26 mouse cellular contexts compared by ENCODE assay signal in the genomic region with DNA sequence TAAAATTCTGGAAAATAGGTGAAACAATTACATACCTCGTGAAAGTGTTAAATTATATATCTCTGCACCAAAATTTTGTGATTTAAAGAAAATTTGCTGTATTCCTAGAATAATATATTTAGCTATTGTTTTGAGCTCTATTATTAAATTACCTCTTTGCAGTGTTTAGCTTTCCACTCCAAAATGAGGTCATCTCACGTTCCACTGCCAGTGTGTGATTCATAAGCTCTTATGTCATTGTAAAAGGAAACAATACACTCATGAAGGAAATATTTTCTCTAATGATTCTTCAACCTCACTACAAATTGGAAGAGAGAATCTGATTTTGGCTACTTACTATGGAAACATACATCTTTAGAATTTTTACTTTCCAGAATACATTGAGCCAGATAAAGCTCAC.
DNase-seq lines count a peak whose midpoint lies in the region; ATAC-seq lines count a peak whose summit lies in the region.
"Had no signal": no experiment of that assay in that cellular context is flagged by ENCODE, and none has a peak within 500 bp of the region (broad histone marks: within the 10 kb centered on the region; RNA-seq: fewer than 3 reads in every experiment).

No protein-coding gene starts in this region.

- H3K36me3 ChIP-seq in forebrain, embryonic 14.5 days (ENCODE audit: control insufficient read depth, insufficient read depth, low read length), result no peaks in the 10 kb centered on the region
- no peaks in the 10 kb centered on the region for H3K36me3 ChIP-seq in forebrain, embryonic 16.5 days (ENCODE audit: control insufficient read depth, insufficient read depth)
- no peaks in the 10 kb centered on the region for H3K36me3 ChIP-seq in heart, embryonic 11.5 days (ENCODE audit: control insufficient read depth, insufficient read depth, low read length)
- H3K36me3 ChIP-seq: embryonic facial prominence, embryonic 12.5 days; forebrain, embryonic 12.5 days; G1E; heart, embryonic 10.5 days; heart, embryonic 15.5 days; hindbrain, embryonic 12.5 days had no signal

- no peak overlapping the region for H3K9ac ChIP-seq in forebrain, embryonic 14.5 days (ENCODE audit: low read length)
- no peak overlapping the region for H3K9ac ChIP-seq in forebrain, embryonic 16.5 days (replicated peaks; ENCODE audit: low read depth, low read length)
- no peak overlapping the region for H3K9ac ChIP-seq in heart, embryonic 11.5 days (ENCODE audit: low read depth, low read length)
- H3K9ac ChIP-seq: embryonic facial prominence, embryonic 12.5 days; forebrain, embryonic 12.5 days; heart, embryonic 15.5 days; hindbrain, embryonic 12.5 days had no signal

- intact Hi-C loops in heart, postnatal 10 days (cut with DNase I), result no loop called here

- no peak overlapping the region for H3K4me3 ChIP-seq in forebrain, embryonic 14.5 days (ENCODE audit: low read depth, low read length)
- H3K4me3 ChIP-seq in forebrain, embryonic 16.5 days (replicated peaks; ENCODE audit: low read length), result no peak overlapping the region
- H3K4me3 ChIP-seq in heart, embryonic 11.5 days (ENCODE audit: low read depth, low read length), result no peak overlapping the region
- H3K4me3 ChIP-seq: embryonic facial prominence, embryonic 12.5 days; forebrain, embryonic 12.5 days; heart, embryonic 10.5 days; heart, embryonic 15.5 days; hindbrain, embryonic 12.5 days had no signal

- no peaks in the 10 kb centered on the region for H3K4me1 ChIP-seq in forebrain, embryonic 14.5 days (ENCODE audit: control insufficient read depth, insufficient read depth, low read length)
- no peaks in the 10 kb centered on the region for H3K4me1 ChIP-seq in forebrain, embryonic 16.5 days (replicated peaks; ENCODE audit: control insufficient read depth, insufficient read depth, low read length)
- no peaks in the 10 kb centered on the region for H3K4me1 ChIP-seq in heart, embryonic 11.5 days (ENCODE audit: control insufficient read depth, insufficient read depth, low read length)
- H3K4me1 ChIP-seq: embryonic facial prominence, embryonic 12.5 days; forebrain, embryonic 12.5 days; heart, embryonic 10.5 days; heart, embryonic 15.5 days; hindbrain, embryonic 12.5 days had no signal

- no peak overlapping the region for H3K4me2 ChIP-seq in forebrain, embryonic 14.5 days (ENCODE audit: low read length)
- no peak overlapping the region for H3K4me2 ChIP-seq in forebrain, embryonic 16.5 days (ENCODE audit: low read length)
- H3K4me2 ChIP-seq in heart, embryonic 11.5 days, result no peak overlapping the region
- H3K4me2 ChIP-seq: embryonic facial prominence, embryonic 12.5 days; forebrain, embryonic 12.5 days; heart, embryonic 15.5 days; hindbrain, embryonic 12.5 days had no signal

- WGBS in forebrain, embryonic 14.5 days, result 46% methylated on average over 2 of the region's 2 CpGs
- WGBS in forebrain, embryonic 16.5 days, result 46% methylated on average over 2 of the region's 2 CpGs
- 72% methylated on average over 2 of the region's 2 CpGs for WGBS in heart, embryonic 11.5 days (ENCODE audit: insufficient replicate concordance)

- H3K27ac ChIP-seq in forebrain, embryonic 14.5 days (ENCODE audit: low read depth, low read length), result no peak overlapping the region
- no peak overlapping the region for H3K27ac ChIP-seq in forebrain, embryonic 16.5 days (ENCODE audit: low read length)
- no peak overlapping the region for H3K27ac ChIP-seq in heart, embryonic 11.5 days (ENCODE audit: low read depth, low read length)
- H3K27ac ChIP-seq: embryonic facial prominence, embryonic 12.5 days; forebrain, embryonic 12.5 days; heart, embryonic 10.5 days; heart, embryonic 15.5 days; hindbrain, embryonic 12.5 days had no signal

- H3K9me3 ChIP-seq in forebrain, embryonic 14.5 days (replicated peaks; ENCODE audit: control insufficient read depth, low read length), result no peaks in the 10 kb centered on the region
- no peaks in the 10 kb centered on the region for H3K9me3 ChIP-seq in forebrain, embryonic 16.5 days (ENCODE audit: control insufficient read depth, low read length)
- no peaks in the 10 kb centered on the region for H3K9me3 ChIP-seq in heart, embryonic 11.5 days (replicated peaks; ENCODE audit: control insufficient read depth, low read length)
- H3K9me3 ChIP-seq: embryonic facial prominence, embryonic 12.5 days; forebrain, embryonic 12.5 days; G1E; heart, embryonic 10.5 days; heart, embryonic 15.5 days; hindbrain, embryonic 12.5 days had no signal

- no peak for ATAC-seq in forebrain, embryonic 14.5 days
- no peak for ATAC-seq in forebrain, embryonic 16.5 days
- no peak for ATAC-seq in heart, embryonic 11.5 days (replicated peaks; ENCODE audit: insufficient number of reproducible peaks, low FRiP score, low TSS enrichment)
- ATAC-seq: activated CD4-positive, CD25-positive, alpha-beta regulatory T cell, adult 4 months; CD4-positive, CD25-positive, alpha-beta regulatory T cell, adult 4 months; hindbrain, embryonic 16.5 days; inflammation-experienced regulatory T-cells, adult 6 months; intestine, postnatal 0 days; Patski had no signal

- peak; percentile 5 for DNase-seq in forebrain, embryonic 14.5 days (ENCODE audit: low spot score)
- peak; percentile 31 to 36 for DNase-seq in heart, postnatal 10 days
- peak; percentile 51 for DNase-seq in 3T3-L1 (ENCODE audit: low read depth, low spot score)
- DNase-seq in Muller cell, postnatal 12 days (ENCODE audit: inconsistent ontology term), result peak; percentile 70
- DNase-seq in testis, postnatal 10 days (ENCODE audit: low spot score), result no peak
- no peak for DNase-seq in layer of hippocampus, adult 11-12 months (ENCODE audit: low spot score)
- DNase-seq: adrenal gland, adult 2 months; B cell, adult 2 months; cerebellum, postnatal 10 days; gastrocnemius, postnatal 25 days; heart, postnatal 36 days; kidney, adult 8-10 months had no signal

- H3K27me3 ChIP-seq in forebrain, embryonic 14.5 days (replicated peaks; ENCODE audit: control insufficient read depth, insufficient read depth, low read length), result no peaks in the 10 kb centered on the region
- no peaks in the 10 kb centered on the region for H3K27me3 ChIP-seq in forebrain, embryonic 16.5 days (replicated peaks; ENCODE audit: control insufficient read depth, insufficient read depth, low read length)
- no peaks in the 10 kb centered on the region for H3K27me3 ChIP-seq in heart, embryonic 11.5 days (ENCODE audit: control insufficient read depth, insufficient read depth, low read length)
- H3K27me3 ChIP-seq: embryonic facial prominence, embryonic 12.5 days; forebrain, embryonic 12.5 days; heart, embryonic 15.5 days; hindbrain, embryonic 12.5 days; Patski had no signal

Comparison
In these comparisons a context has a peak if more than half of its experiments do, and no peak if none do; other contexts are left out.
1. DNase-seq: peak in forebrain, embryonic 14.5 days (single experiment), heart, postnatal 10 days (2 of 2), 3T3-L1 (single experiment) and Muller cell, postnatal 12 days (single experiment); none in testis, postnatal 10 days (single experiment) and layer of hippocampus, adult 11-12 months (single experiment).